Mouse (Mus musculus) kidney, embryonic 15.5 days (tissue): ENCODE data around the gene Rims1. TPM values are rescaled to one million over a fixed set of nuclear protein-coding genes. Genes with fewer than 3 reads are reported as not detected.
A peak's percentile ranks its signal among the peaks of the same experiment; 100 is the strongest.

Experiments
- ATAC-seq: fragments of 200-750 bp; cut with Nextera tagmentation; replicated peaks from 2 replicates; pipeline ENCODE4 v1.8.0; 2017; ENCODE audit warnings: moderate TSS enrichment; ENCODE audit not compliant: low FRiP score
- H3K27ac ChIP-seq: fragments of 300-500 bp; sonication (generic); 2 replicates; pipeline ENCODE4 v1.5.1; 2015; ENCODE audit warnings: mild to moderate bottlenecking, inconsistent platforms
- H3K27me3 ChIP-seq: fragments of 300-500 bp; sonication (generic); 2 replicates; pipeline ENCODE4 v1.6.1; 2015; ENCODE audit warnings: inconsistent platforms
- H3K36me3 ChIP-seq: fragments of 300-500 bp; sonication (generic); 2 replicates; pipeline ENCODE4 v1.6.1; 2015; ENCODE audit warnings: inconsistent platforms
- H3K4me1 ChIP-seq: fragments of 300-500 bp; sonication (generic); 2 replicates; pipeline ENCODE4 v1.6.1; 2015; ENCODE audit warnings: inconsistent platforms
- H3K4me2 ChIP-seq: fragments of 300-500 bp; sonication (generic); 2 replicates; pipeline ENCODE4 v1.6.1; 2015; ENCODE audit warnings: moderate library complexity, mild to moderate bottlenecking, inconsistent platforms
- H3K4me3 ChIP-seq: fragments of 300-500 bp; sonication (generic); replicated peaks from 2 replicates; pipeline ENCODE4 v1.5.1; 2015; ENCODE audit warnings: mild to moderate bottlenecking, inconsistent platforms
- H3K9ac ChIP-seq: fragments of 300-500 bp; sonication (generic); 2 replicates; pipeline ENCODE4 v1.6.1; 2015; ENCODE audit warnings: mild to moderate bottlenecking, inconsistent platforms
- H3K9me3 ChIP-seq: fragments of 300-500 bp; sonication (generic); replicated peaks from 2 replicates; pipeline ENCODE4 v1.6.1; 2016; ENCODE audit warnings: inconsistent platforms
- WGBS: fragments of 180-500 bp; shearing (Covaris S2); methylation state at CpG from one replicate; pipeline ENCODE4 v1.1.7; 2015; ENCODE audit warnings: mixed read lengths; 5-methylcytosine and 5-hydroxymethylcytosine counted together
- polyA plus RNA-seq: library from polyadenylated mRNA; unstranded; fragments of >200 nt; fragmentation: Nextera tagmentation; extraction: Ambion mirVana; gene quantifications from 2 replicates; pipeline ENCODE4 v1.2.1, GENCODE M21; 2015

The Rims1 gene
- polyA plus RNA-seq, 1 experiment from 2014 or later: 2.4 TPM

DNA sequence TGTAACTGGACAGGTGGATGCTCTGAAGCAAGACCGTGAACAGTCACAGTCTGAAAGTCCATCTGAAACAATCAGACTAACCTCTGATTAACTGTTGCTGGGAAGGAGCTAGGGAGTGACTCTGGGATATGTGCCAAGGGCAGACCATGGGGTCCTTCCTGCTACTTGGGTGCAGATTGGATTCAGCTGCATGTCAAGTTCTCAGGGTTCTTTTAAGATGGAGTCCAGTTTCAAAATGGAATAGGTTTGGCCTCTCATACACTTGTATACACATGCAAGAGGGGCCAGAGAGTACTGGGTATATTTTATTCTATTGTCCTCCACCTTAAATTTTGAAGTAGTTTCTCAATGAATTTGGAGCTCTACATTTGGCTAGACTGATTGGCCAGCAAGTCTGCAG is 499.9 kb downstream of the Rims1 start:
- H3K9me3 ChIP-seq: no peaks in the 10 kb centered on the region
- no peaks in the 10 kb centered on the region for H3K4me1 ChIP-seq
- no peak overlapping the region for H3K4me2 ChIP-seq
- no peak overlapping the region for H3K27ac ChIP-seq
- ATAC-seq: no peak
- H3K9ac ChIP-seq: no peak overlapping the region
- WGBS: 55% methylated on average over 1 of the region's 1 CpGs
- H3K27me3 ChIP-seq: no peaks in the 10 kb centered on the region
- H3K36me3 ChIP-seq: no peaks in the 10 kb centered on the region
- no peak overlapping the region for H3K4me3 ChIP-seq

DNA sequence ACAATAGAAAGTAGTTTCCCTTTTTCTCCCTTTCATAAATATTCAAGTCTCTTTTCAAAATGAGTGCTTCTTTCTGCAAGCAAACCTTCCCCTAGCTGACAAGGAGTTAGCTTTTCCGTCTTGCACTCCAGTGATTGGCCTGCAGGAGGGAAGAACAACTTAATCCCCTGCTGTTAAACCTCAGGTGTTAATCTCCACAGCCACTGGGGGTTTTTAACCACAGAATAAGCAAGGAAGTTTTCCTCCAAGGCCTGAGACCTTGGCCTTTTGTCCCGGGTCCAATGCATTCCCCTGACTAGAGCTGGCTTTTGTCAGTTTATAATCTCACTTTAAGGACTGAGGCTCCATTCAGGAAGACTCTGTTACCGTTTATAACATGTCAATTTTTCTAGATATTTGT is 511.8 kb downstream of the Rims1 start:
- no peak for ATAC-seq
- H3K4me3 ChIP-seq: no peak overlapping the region
- H3K4me1 ChIP-seq: 0 out of 2 replicates have a peak, but pooled peaks cover 5% of the 10 kb centered on the region
- no peak overlapping the region for H3K4me2 ChIP-seq
- H3K9me3 ChIP-seq: no peaks in the 10 kb centered on the region
- H3K27ac ChIP-seq: no peak overlapping the region
- no peak overlapping the region for H3K9ac ChIP-seq
- H3K36me3 ChIP-seq: no peaks in the 10 kb centered on the region
- H3K27me3 ChIP-seq: no peaks in the 10 kb centered on the region
- WGBS: 24% methylated on average over 3 of the region's 3 CpGs

DNA sequence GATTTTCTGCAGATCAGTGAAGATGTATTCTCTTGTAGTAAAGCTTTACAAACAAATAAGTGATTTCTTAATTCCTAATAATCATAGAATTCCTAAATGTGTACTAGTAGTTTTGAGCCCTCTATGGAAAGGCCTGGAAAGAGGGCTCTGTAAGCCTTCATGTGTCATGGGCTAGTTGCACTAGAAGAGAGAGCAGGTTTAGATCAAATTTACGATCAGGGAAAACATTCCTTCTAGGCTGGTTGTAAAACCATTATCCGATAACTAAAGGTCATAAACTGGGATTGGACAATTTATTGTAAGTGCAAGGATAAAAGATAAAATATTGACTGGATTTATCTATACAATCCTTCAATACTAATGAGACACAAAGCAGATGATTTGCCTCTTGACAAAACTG is 512.5 kb downstream of the Rims1 start:
- no peaks in the 10 kb centered on the region for H3K9me3 ChIP-seq
- H3K36me3 ChIP-seq: no peaks in the 10 kb centered on the region
- no peak overlapping the region for H3K27ac ChIP-seq
- 0 out of 2 replicates have a peak, but pooled peaks cover 5% of the 10 kb centered on the region for H3K4me1 ChIP-seq
- H3K27me3 ChIP-seq: no peaks in the 10 kb centered on the region
- H3K4me3 ChIP-seq: no peak overlapping the region
- ATAC-seq: no peak
- 16% methylated on average over 2 of the region's 2 CpGs for WGBS
- no peak overlapping the region for H3K4me2 ChIP-seq
- no peak overlapping the region for H3K9ac ChIP-seq

DNA sequence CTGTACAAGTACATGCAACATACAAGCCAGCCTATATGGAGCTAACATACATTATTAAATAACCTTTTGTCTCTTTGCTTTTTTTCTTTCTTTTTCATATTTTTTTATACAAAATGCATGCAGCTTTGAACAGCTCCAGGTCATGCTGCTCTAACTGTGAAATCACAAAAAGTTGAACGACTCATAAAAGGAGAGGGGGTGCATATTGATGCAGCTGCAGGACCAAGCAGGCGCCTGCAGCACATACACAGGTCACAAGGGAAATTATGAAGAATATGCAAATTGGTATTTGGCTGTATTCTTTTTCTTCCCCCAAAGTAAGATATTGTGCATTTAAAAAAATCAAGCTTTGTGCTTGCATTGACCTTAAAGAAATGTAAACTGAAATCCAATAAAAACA is 519.0 kb downstream of the Rims1 start:
- H3K9me3 ChIP-seq: no peaks in the 10 kb centered on the region
- H3K36me3 ChIP-seq: no peaks in the 10 kb centered on the region
- H3K4me2 ChIP-seq: no peak overlapping the region
- no peaks in the 10 kb centered on the region for H3K27me3 ChIP-seq
- H3K9ac ChIP-seq: no peak overlapping the region
- ATAC-seq: no peak
- H3K27ac ChIP-seq: no peak overlapping the region
- H3K4me3 ChIP-seq: no peak overlapping the region
- 72% methylated on average over 2 of the region's 2 CpGs for WGBS
- H3K4me1 ChIP-seq: no peaks in the 10 kb centered on the region

DNA sequence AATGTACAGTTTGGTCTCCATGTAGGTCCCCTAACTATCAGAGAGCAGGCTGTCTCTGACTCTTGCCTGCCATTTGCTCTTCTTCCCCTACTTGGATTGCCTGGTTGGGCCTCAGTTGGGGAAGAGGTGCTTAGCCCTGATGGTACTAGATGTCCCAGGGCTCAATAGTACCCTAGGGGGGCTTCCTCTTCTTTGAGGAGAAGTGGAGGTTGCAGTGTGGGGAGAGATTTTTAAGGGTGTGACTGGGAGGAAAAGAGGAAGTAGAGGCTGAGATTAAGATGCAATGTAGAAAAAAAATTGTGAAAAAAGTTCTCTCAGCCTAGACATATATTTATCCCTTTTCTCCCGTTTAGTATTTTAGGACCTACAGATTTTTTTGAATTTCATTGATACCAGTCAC is 525.8 kb downstream of the Rims1 start:
- Histone ChIP-seq H3K4me1 (no peaks in the 10 kb centered on the region), H3K27ac (no peak overlapping the region), H3K4me3 (no peak overlapping the region), H3K27me3 (no peaks in the 10 kb centered on the region), H3K36me3 (no peaks in the 10 kb centered on the region), H3K9ac (no peak overlapping the region), H3K9me3 (no peaks in the 10 kb centered on the region), H3K4me2 (no peak overlapping the region)
- 93% methylated on average over 1 of the region's 1 CpGs for WGBS
- no peak for ATAC-seq

DNA sequence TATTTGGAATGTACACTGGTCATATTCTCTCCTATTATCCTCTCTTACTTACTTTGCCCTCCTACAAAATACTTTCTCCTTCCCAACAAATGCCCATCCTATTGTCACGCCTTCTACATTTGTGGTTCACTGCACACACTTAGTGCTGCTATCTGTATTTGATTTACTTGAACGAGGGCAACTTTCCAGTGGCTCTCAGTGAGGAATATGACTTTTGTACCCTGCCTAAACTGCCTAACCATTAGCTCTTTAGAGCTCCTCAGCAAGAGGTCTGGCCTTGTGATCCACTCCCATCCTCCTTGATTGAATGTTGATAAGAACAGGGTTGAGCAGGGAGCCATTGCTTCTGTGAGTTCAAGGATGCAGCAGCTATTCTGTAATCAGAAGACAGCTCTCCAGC is 531.7 kb downstream of the Rims1 start:
- no peaks in the 10 kb centered on the region for H3K27me3 ChIP-seq
- no peak overlapping the region for H3K4me3 ChIP-seq
- ATAC-seq: no peak
- H3K4me2 ChIP-seq: no peak overlapping the region
- no peaks in the 10 kb centered on the region for H3K4me1 ChIP-seq
- H3K27ac ChIP-seq: no peak overlapping the region
- H3K9ac ChIP-seq: no peak overlapping the region
- H3K9me3 ChIP-seq: no peaks in the 10 kb centered on the region
- H3K36me3 ChIP-seq: no peaks in the 10 kb centered on the region
- 57% methylated on average over 2 of the region's 2 CpGs for WGBS

DNA sequence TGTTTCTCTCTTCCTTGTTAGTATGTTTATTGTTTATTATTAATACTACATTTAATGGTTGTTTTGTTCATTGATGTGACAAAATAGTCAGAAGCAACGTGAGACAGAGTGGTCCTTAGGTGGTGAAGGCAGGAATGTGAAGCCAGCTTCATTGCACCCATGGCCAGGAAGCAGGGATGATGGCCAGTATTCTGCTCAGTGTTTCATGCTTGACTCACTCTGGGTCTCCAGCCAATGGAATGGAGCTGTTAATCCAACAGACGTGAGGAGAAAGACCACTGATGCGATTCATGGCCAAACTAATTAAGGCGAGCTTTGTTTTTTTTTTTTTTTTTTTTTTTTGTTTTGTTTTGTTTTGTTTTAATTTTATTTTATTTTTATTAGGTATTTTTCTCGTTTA is 535.7 kb downstream of the Rims1 start:
- Histone ChIP-seq H3K4me1 (no peaks in the 10 kb centered on the region), H3K9me3 (no peaks in the 10 kb centered on the region), H3K9ac (no peak overlapping the region), H3K27ac (no peak overlapping the region), H3K4me3 (no peak overlapping the region), H3K4me2 (no peak overlapping the region), H3K27me3 (no peaks in the 10 kb centered on the region), H3K36me3 (no peaks in the 10 kb centered on the region)
- WGBS: 60% methylated on average over 5 of the region's 5 CpGs
- no peak for ATAC-seq

DNA sequence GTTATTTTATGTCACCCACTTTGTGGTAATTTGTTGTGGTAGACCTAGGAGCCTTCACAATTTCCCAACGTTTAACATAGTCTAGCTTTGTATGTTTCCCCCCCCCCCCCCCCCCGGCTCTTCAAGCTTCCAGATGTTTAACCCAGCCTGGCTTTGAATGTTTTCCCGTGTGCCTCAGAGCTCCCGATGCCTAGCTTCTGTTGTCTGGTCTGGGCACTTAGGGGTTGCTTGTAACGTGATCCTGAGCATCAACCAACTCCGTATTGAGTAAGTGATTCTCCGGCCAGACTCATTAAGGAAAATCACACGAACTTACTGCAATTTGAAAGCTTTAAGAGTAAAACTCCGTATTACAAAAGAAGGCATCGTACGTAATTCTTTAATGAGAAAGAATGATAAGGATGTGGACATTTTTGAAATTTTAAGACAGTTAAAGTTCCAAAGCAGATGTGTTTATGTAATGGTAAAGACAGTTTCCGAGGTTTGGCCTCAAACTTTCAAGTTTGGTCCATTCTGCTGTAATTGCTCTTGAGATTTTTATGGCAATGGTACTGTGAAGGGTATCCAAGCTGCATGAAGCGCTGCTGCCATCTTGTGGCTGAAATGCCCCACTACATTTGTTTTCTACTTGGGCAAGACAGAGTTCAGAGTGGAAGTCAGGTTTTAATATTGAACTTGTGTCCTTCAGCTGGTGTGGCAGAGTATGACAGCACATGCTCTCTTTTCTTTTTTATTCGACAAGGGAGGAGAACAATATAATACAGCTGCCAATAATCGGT is 537.0 kb downstream of the Rims1 start:
- H3K4me3 ChIP-seq: peak overlapping the region; percentile 7; the same call in 1 of the 2 replicates
- H3K27me3 ChIP-seq: no peaks in the 10 kb centered on the region
- no peaks in the 10 kb centered on the region for H3K9me3 ChIP-seq
- H3K4me2 ChIP-seq: peak overlapping the region; percentile 48
- H3K27ac ChIP-seq: no peak overlapping the region
- WGBS: 14% methylated on average over 15 of the region's 15 CpGs
- ATAC-seq: peak; percentile 82
- no peaks in the 10 kb centered on the region for H3K36me3 ChIP-seq
- H3K9ac ChIP-seq: no peak overlapping the region
- no peaks in the 10 kb centered on the region for H3K4me1 ChIP-seq

DNA sequence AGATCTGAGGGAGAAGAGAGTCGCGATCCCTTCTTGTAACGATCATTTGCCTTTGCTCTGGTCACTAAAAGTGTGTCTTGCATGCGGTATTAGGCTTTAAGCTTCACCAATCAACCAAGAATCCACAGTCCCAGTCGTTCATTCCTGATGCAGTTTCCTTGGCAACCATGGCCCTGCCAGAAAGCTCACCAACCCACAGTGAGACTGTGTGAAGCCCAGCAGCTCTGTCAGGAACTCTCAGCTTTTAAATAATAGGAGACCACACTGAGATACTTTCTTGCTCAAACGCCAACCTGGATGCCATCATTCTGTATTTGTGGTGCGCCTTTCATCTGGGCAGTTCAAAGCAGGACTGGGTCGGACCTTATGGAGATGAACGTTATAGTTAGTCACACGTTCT is 539.3 kb downstream of the Rims1 start:
- WGBS: 54% methylated on average over 10 of the region's 10 CpGs

DNA sequence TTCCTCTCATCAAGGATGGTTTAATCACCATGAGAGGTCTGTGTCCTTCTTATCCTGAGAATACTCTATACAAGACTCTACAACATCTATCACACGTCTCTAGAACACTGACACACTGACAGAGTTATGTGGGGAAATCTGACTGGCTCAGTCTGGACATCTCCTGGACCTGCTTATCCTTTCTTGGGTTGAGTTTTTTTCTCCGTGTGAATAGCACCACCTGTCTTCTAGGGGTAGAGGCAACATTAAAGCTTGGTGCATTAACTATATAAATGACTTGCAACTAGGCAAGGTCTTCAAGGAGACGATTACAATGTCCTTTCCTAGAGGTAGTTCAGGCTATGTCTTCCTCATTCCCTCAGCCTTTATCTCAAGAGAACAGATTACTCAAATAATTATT is 540.3 kb downstream of the Rims1 start:
- H3K4me1 ChIP-seq: no peaks in the 10 kb centered on the region
- no peak overlapping the region for H3K4me2 ChIP-seq
- no peaks in the 10 kb centered on the region for H3K9me3 ChIP-seq
- no peak for ATAC-seq
- H3K9ac ChIP-seq: no peak overlapping the region
- H3K27me3 ChIP-seq: no peaks in the 10 kb centered on the region
- no peak overlapping the region for H3K27ac ChIP-seq
- H3K4me3 ChIP-seq: no peak overlapping the region
- no peaks in the 10 kb centered on the region for H3K36me3 ChIP-seq
- whole genome bisulfite sequencing: 74% methylated on average over 3 of the region's 3 CpGs

More for the DNA sequence above, 539.3 kb downstream of the Rims1 start:
- Histone ChIP-seq H3K36me3 (no peaks in the 10 kb centered on the region), H3K27me3 (no peaks in the 10 kb centered on the region), H3K4me3 (no peak overlapping the region), H3K4me2 (no peak overlapping the region), H3K27ac (no peak overlapping the region), H3K9ac (no peak overlapping the region), H3K9me3 (no peaks in the 10 kb centered on the region), H3K4me1 (no peaks in the 10 kb centered on the region)
- no peak for ATAC-seq

DNA sequence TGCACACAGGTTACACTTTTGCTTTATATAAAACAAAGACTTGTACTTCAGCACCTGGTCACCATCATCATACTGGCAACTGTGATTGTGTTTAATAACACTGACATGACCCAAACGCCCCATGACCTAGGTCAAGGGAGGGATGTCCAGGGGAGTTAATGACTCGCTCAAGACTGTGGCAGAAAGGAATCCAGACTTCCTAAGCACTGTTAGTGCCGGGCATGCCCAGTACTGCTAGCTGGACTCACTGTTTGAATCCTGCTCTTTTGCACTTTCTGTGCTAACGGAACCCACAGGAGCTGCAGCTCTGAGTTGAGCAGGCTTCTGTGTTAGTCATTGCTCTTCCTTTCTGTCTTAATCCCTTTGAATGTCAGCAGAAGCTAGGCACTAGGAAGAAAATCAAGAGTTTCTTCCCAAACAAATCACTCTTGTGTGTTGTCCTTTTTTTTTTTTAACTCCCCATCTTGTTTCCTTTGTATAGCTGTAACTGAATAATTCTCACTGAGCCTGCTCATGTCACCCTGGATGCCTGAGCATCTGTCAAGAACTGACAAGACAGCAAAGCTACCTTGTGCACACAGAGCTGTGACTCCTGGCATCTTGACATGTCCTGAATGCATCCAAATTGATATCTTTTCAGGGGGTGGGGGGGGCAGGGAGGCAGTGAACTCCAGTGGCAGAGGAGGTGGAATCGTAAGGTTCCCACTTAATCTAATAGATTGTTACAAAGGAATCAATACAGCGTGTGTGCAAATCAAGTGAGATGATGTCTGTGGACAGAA is 543.4 kb downstream of the Rims1 start:
- no peaks in the 10 kb centered on the region for H3K27me3 ChIP-seq
- no peaks in the 10 kb centered on the region for H3K36me3 ChIP-seq
- no peaks in the 10 kb centered on the region for H3K9me3 ChIP-seq
- no peak overlapping the region for H3K9ac ChIP-seq
- H3K4me2 ChIP-seq: no peak overlapping the region
- H3K27ac ChIP-seq: no peak overlapping the region
- ATAC-seq: peak; percentile 82
- WGBS: 39% methylated on average over 6 of the region's 6 CpGs
- H3K4me1 ChIP-seq: no peaks in the 10 kb centered on the region
- H3K4me3 ChIP-seq: no peak overlapping the region

DNA sequence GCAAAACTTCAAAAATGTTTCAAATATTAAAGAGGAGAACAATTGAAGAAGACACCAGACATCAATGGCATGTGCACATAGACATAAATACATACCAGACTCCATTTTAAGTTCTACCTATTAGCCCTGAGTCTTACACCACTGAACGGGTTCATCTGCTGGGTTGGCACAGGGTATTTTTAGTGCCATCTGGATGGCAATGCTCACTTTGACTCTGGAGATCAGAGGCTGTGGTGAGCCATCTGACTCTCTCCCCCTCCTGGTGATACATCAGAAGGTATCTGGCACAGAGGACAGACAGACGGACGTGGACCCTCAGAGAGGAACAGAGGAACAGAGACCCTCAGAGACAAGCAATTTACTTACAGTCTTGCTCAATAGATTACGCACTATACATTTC is 544.1 kb downstream of the Rims1 start:
- Histone ChIP-seq H3K27me3 (no peaks in the 10 kb centered on the region), H3K4me2 (no peak overlapping the region), H3K36me3 (no peaks in the 10 kb centered on the region), H3K4me1 (no peaks in the 10 kb centered on the region), H3K27ac (no peak overlapping the region), H3K4me3 (no peak overlapping the region), H3K9ac (no peak overlapping the region), H3K9me3 (no peaks in the 10 kb centered on the region)
- peak; percentile 22; the same call in 1 of the 2 replicates for ATAC-seq
- 64% methylated on average over 4 of the region's 4 CpGs for WGBS
